Mouse (Mus musculus) embryonic facial prominence, embryonic 11.5 days (tissue): Measurements from ENCODE around the gene Spin1. TPM values are rescaled to one million over a fixed set of nuclear protein-coding genes. Genes with fewer than 3 reads are reported as not detected.
A peak's percentile ranks its signal among the peaks of the same experiment; 100 is the strongest.

ENCODE experiments used
- ATAC-seq: fragments of 200-750 bp; cut with Nextera tagmentation; replicated peaks from 2 replicates; pipeline ENCODE4 v1.8.0; 2017; ENCODE audit warnings: low read depth; ENCODE audit not compliant: insufficient number of reproducible peaks, low FRiP score, low TSS enrichment
- DNase-seq: peaks from one replicate; pipeline ENCODE4 v3.0.0-alpha.2; 2015; ENCODE audit warnings: low spot score
- H3K27ac ChIP-seq: fragments of 300-500 bp; sonication (generic); replicated peaks from 2 replicates; pipeline ENCODE4 v1.5.1; 2014; ENCODE audit warnings: mild to moderate bottlenecking, low read depth, low read length, control low read depth
- H3K27me3 ChIP-seq: fragments of 300-500 bp; sonication (generic); 2 replicates; pipeline ENCODE4 v1.6.1; 2014; ENCODE audit warnings: mild to moderate bottlenecking, low read length, moderate library complexity, mixed read lengths; ENCODE audit not compliant: control insufficient read depth, insufficient read depth
- H3K36me3 ChIP-seq: fragments of 300-500 bp; sonication (generic); replicated peaks from 2 replicates; pipeline ENCODE4 v1.6.1; 2014; ENCODE audit warnings: low read depth, mild to moderate bottlenecking, low read length, moderate library complexity, mixed read lengths; ENCODE audit not compliant: control insufficient read depth, insufficient read depth
- H3K4me1 ChIP-seq: fragments of 300-500 bp; sonication (generic); 2 replicates; pipeline ENCODE4 v1.6.1; 2014; ENCODE audit warnings: low read length, mixed read lengths; ENCODE audit not compliant: control insufficient read depth, insufficient read depth
- H3K4me2 ChIP-seq: fragments of 300-500 bp; sonication (generic); 2 replicates; pipeline ENCODE4 v1.6.1; 2014; ENCODE audit warnings: low read depth, mild to moderate bottlenecking, control low read depth, low read length, moderate library complexity
- H3K4me3 ChIP-seq: fragments of 300-500 bp; sonication (generic); 2 replicates; pipeline ENCODE4 v1.5.1; 2014; ENCODE audit warnings: low read depth, low read length, control low read depth
- H3K9ac ChIP-seq: fragments of 300-500 bp; sonication (generic); replicated peaks from 2 replicates; pipeline ENCODE4 v1.6.1; 2014; ENCODE audit warnings: mild to moderate bottlenecking, control low read depth, low read length
- H3K9me3 ChIP-seq: fragments of 300-500 bp; sonication (generic); replicated peaks from 2 replicates; pipeline ENCODE4 v1.6.1; 2016; ENCODE audit warnings: mild to moderate bottlenecking, low read length, inconsistent platforms, mixed read lengths; ENCODE audit not compliant: control insufficient read depth
- whole genome bisulfite sequencing: fragments of 180-500 bp; shearing (Covaris S2); extraction: QIAGEN DNeasy Blood & Tissue Kit; methylation state at CpG from one replicate; pipeline ENCODE4 v1.1.7; 2014; 5-methylcytosine and 5-hydroxymethylcytosine counted together
- polyA plus RNA-seq: library from polyadenylated mRNA; unstranded; fragments of >200 nt; fragmentation: Nextera tagmentation; extraction: Ambion mirVana; gene quantifications from 2 replicates; pipeline ENCODE4 v1.2.1, GENCODE M21; 2014

The Spin1 gene
- polyA plus RNA-seq = 135 and 149 TPM in 2 replicates

- Histone ChIP-seq H3K27me3 (no peaks in the 10 kb centered on the region), H3K4me1 (no peaks in the 10 kb centered on the region), H3K36me3 (no peaks in the 10 kb centered on the region), H3K4me3 (peak within 1 kb of the TSS; percentile 78), H3K9ac (peak within 1 kb of the TSS; percentile 98), H3K27ac (peak within 1 kb of the TSS; percentile 89), H3K9me3 (no peaks in the 10 kb centered on the region; the same call in none of the 2 replicates), H3K4me2 (peak within 1 kb of the TSS; percentile 91)
- WGBS = under 1% methylated on average over 62 of the region's 85 CpGs
- peak; percentile 86 for DNase-seq
- ATAC-seq = peak; percentile 78
Observed at GRCm38 (mm10) chr13:51100233-51101015, at the start of gene Spin1. TSS of gene Spin1 (plus strand) at chr13:51100880.

- H3K27ac ChIP-seq = no peak overlapping the region
- no peak overlapping the region for H3K9ac ChIP-seq
- 92% methylated on average over 4 of the region's 4 CpGs for WGBS
- no peaks in the 10 kb centered on the region for H3K4me1 ChIP-seq
- no peak overlapping the region for H3K4me3 ChIP-seq
- no peak overlapping the region for H3K4me2 ChIP-seq
- H3K9me3 ChIP-seq = no peaks in the 10 kb centered on the region
- H3K36me3 ChIP-seq = no peaks in the 10 kb centered on the region
- no peaks in the 10 kb centered on the region for H3K27me3 ChIP-seq
- no peak for DNase-seq
- no peak for ATAC-seq
Observed at GRCm38 (mm10) chr13:51051016-51051415, 49.7 kb upstream of the Spin1 start.

GRCm38 (mm10) chr13:51052408-51052807 is 48.3 kb upstream of the Spin1 start:
- Histone ChIP-seq H3K9me3 (no peaks in the 10 kb centered on the region), H3K4me2 (no peak overlapping the region), H3K27ac (no peak overlapping the region), H3K27me3 (no peaks in the 10 kb centered on the region), H3K36me3 (no peaks in the 10 kb centered on the region), H3K9ac (no peak overlapping the region), H3K4me3 (no peak overlapping the region), H3K4me1 (no peaks in the 10 kb centered on the region)
- 67% methylated on average over 3 of the region's 3 CpGs for WGBS
- ATAC-seq (no peak), DNase-seq (no peak)

GRCm38 (mm10) chr13:51063024-51063423 is 37.7 kb upstream of the Spin1 start:
- no peaks in the 10 kb centered on the region for H3K4me1 ChIP-seq
- no peaks in the 10 kb centered on the region for H3K9me3 ChIP-seq
- ATAC-seq (no peak), DNase-seq (peak; percentile 38)
- no peak overlapping the region for H3K27ac ChIP-seq
- no peak overlapping the region for H3K4me3 ChIP-seq
- no peaks in the 10 kb centered on the region for H3K27me3 ChIP-seq
- 65% methylated on average over 6 of the region's 6 CpGs for WGBS
- H3K4me2 ChIP-seq = no peak overlapping the region
- H3K36me3 ChIP-seq = no peaks in the 10 kb centered on the region
- no peak overlapping the region for H3K9ac ChIP-seq

DNA sequence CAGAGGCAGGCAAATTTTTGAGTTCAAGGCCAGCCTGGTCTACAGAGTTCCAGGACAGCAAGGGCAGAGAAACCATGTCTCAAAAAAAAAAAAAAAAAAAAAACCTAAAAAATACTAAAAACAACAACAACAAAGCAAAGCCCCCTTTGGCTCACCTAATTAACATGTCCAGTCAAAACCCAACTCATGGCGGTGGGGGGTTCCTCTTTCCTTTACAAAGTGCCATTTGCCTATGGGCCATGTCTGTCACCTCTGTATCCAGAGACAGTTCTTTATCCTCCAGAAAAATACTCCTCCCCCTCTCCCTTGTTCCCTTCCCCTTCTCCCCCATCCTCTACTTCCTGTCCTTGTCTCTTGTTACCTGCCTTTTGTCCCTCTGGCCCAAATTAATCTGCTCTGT is 37.0 kb upstream of the Spin1 start:
- ATAC-seq = no peak
- H3K36me3 ChIP-seq = no peaks in the 10 kb centered on the region
- H3K4me1 ChIP-seq = no peaks in the 10 kb centered on the region
- H3K4me3 ChIP-seq = no peak overlapping the region
- no peak overlapping the region for H3K9ac ChIP-seq
- 84% methylated on average over 1 of the region's 1 CpGs for whole genome bisulfite sequencing
- H3K27ac ChIP-seq = no peak overlapping the region
- no peak overlapping the region for H3K4me2 ChIP-seq
- DNase-seq = no peak
- no peaks in the 10 kb centered on the region for H3K27me3 ChIP-seq
- no peaks in the 10 kb centered on the region for H3K9me3 ChIP-seq

DNA sequence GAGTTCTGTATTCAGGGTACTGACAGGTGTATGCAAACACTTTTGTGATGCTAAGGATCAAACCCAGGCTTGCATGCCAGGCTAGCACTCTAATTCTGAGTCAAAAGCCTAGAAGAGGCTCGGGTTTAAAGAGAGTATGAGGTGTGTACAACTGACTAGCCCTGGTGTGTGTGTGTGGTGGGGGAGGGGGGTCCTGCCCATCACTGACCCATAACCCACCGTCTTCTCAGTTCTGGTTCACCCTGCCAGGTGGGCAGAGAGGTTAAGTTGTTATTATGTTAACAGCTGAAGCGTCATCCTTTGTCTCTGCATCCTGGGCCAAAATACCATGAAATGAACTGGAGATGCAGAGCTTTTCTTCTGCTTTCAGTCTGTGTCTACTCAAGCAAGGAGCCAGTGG is 36.3 kb upstream of the Spin1 start:
- 70% methylated on average over 3 of the region's 3 CpGs for WGBS
- no peaks in the 10 kb centered on the region for H3K9me3 ChIP-seq
- H3K36me3 ChIP-seq = no peaks in the 10 kb centered on the region
- H3K9ac ChIP-seq = no peak overlapping the region
- no peaks in the 10 kb centered on the region for H3K27me3 ChIP-seq
- H3K4me1 ChIP-seq = no peaks in the 10 kb centered on the region
- no peak overlapping the region for H3K27ac ChIP-seq
- H3K4me3 ChIP-seq = no peak overlapping the region
- H3K4me2 ChIP-seq = no peak overlapping the region
- no peak for ATAC-seq
- DNase-seq = no peak

DNA sequence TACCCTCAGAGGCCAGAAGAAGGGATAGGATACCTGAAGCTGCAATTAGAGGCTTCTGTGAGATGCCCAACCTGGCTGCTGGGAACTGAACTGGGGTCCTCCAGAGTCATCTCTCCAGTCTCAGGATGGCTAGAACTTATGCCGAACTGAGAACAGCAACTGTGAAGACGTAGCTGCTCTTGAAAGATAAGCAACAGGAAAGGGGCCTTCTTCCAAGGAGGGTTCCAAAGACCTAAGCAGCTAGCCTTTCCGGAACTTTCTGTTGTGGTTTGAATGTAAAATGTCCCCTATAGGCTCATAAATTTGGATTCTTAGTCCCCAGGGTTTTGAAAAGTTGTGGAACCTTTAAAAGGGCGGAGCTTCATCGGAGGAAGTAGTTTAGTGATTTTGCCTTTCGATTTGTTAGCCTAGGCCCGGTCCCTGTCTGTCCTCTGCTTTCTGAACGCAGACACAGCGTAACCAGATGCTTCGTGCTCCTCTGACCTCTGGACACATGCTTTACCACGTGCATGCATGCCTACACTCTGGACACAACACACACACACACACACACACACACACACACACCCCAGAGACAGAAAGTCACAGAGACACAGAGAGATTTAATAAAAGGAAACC is 29.5 kb upstream of the Spin1 start:
- H3K36me3 ChIP-seq = no peaks in the 10 kb centered on the region
- H3K9me3 ChIP-seq = no peaks in the 10 kb centered on the region
- H3K9ac ChIP-seq = no peak overlapping the region
- H3K4me2 ChIP-seq = no peak overlapping the region
- DNase-seq = no peak
- WGBS = 67% methylated on average over 11 of the region's 11 CpGs
- no peak overlapping the region for H3K4me3 ChIP-seq
- no peak overlapping the region for H3K27ac ChIP-seq
- H3K27me3 ChIP-seq = no peaks in the 10 kb centered on the region
- no peak for ATAC-seq
- H3K4me1 ChIP-seq = no peaks in the 10 kb centered on the region

GRCm38 (mm10) chr13:51071763-51072276 is 28.9 kb upstream of the Spin1 start:
- H3K9ac ChIP-seq = no peak overlapping the region
- DNase-seq = no peak
- H3K9me3 ChIP-seq = no peaks in the 10 kb centered on the region
- ATAC-seq = no peak
- no peaks in the 10 kb centered on the region for H3K36me3 ChIP-seq
- no peaks in the 10 kb centered on the region for H3K27me3 ChIP-seq
- no peak overlapping the region for H3K27ac ChIP-seq
- WGBS = 81% methylated on average over 8 of the region's 8 CpGs
- H3K4me3 ChIP-seq = no peak overlapping the region
- no peaks in the 10 kb centered on the region for H3K4me1 ChIP-seq
- no peak overlapping the region for H3K4me2 ChIP-seq
